Mouse (Mus musculus) ovary, postnatal 14 days (tissue): ENCODE measurements at regions not wholly inside any gene's neighbourhood (a gene's known extent, or its start where the extent isn't known, plus 50 kb on each side); places are given as distances from the start of the nearest gene placed in this dataset.
"Not testable (repeated sequence)": the region's sequence is repeated elsewhere in the genome, so short reads cannot be mapped to it uniquely, and the experiment has no call there.

Experiments
- DNase-seq: peaks from one replicate; pipeline ENCODE4 v3.0.0; 2022; ENCODE audit warnings: low spot score

DNA sequence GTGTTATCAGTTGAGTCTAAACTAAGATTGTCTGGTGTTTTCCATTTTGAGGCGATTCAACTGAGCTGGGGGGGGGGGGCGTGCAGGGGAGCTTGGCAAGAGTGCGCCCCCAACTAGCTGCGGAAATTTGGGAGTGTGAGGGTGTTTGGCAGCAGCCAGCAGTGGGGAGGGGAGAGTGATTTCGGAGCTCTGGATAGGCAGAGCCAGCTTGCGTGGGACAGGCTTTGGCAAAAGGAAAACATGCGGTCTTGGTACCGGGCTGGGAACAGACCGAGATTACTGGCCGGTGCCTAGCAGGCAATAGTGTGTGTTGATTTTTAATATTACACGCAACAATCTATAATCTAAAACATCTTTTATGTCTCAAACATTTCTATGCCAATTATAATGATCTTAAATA is 199.4 kb upstream of the Cdk6 start:
- not testable (repeated sequence) for DNase-seq

DNA sequence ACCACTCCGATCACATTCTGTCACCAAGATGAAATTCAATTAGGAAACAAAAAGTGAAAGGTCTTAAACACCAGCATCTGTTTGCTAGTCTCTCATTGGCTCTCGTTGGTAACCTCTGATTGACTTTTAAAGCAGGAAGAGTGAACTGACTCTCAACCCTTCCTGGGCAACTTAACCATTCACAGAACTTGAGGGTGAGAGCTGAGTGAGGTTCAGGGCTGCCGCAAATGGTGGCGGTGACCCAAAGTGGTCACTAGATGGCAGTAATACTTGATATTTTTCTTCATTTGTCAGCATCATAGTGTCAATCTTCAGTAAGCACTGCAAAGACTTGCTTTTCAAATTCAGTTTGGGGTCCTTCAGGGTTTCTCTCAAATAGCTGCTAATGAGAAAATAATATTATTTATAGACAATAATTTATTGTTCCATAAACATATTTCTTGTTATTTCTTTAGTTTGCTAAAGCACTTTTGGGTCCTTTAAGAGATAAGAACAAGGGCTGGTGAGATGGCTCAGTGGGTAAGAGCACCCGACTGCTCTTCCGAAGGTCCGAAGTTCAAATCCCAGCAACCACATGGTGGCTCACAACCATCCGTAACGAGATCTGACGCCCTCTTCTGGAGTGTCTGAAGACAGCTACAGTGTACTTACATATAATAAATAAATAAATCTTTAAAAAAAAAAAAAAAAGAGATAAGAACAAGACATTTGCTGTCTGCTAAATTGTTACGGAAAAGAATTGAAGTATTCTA is 194.6 kb upstream of the Cdk6 start:
- peak; percentile 8 for DNase-seq

DNA sequence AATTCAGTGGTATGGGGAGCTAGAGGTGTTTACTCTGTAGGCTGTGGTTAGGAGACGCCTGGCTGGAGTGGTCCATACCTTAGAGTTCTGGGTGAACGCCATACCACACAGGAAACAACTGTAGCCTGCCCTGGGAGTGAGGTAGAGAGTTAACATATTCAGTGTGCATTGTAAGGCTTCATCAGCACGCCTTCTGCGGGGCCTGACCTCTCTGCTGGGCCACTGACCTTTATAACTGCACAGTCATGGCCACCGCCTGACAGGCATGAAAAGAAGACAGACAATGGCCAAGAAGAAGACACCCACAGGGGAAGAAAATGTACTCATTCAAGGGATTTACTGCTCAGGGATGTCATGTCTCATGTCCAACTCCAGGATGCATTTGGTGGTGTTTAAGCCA is 191.4 kb upstream of the Cdk6 start:
- DNase-seq = not testable (repeated sequence)

DNA sequence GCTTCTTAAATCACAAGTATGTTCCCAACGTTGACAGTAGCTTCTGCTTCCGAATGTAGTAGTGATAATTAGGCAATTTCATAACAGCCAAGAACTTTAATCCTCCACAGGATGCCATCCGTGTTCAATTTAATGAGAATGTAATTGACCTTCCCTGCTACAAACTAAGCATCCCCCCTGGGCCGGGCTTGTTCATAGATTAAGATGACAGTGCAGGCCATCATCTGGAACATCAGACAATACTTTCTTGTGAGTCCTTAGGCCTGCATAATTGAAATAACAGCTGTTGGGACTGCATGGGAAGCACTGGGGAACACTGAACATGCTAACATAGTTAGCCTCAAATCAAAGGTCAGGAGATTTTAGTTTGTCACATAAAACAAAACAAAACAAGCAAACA is 190.5 kb upstream of the Cdk6 start:
- DNase-seq = not testable (repeated sequence)

DNA sequence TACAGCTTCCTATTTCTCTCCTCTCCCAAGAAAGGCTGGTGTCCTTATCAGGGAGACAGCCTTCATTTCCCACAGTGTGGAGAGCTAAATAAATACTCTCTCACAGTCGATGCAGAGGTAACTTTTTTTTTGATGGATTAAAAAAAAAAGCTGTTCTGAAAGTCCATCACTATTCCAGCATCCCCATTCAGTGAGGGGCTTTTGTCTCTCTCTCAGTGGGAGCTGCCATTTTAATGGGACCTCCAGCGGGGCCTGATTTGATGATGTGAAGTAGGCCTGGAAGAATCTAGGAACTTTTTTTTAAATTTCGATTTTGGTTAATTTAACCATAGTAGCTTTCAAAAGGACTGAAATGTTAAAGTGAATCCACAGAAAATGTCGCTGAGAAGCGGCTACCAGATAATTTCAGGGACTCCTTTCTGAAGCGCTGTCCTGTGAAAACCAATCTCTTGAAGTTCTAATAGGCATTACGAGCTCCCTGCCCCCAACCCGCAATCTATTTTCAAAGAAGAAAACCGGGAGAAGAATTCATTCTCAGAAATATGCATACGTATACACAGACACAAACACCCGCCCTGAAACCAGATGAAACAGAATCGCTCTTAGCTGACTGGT is 189.6 kb upstream of the Cdk6 start:
- not testable (repeated sequence) for DNase-seq

DNA sequence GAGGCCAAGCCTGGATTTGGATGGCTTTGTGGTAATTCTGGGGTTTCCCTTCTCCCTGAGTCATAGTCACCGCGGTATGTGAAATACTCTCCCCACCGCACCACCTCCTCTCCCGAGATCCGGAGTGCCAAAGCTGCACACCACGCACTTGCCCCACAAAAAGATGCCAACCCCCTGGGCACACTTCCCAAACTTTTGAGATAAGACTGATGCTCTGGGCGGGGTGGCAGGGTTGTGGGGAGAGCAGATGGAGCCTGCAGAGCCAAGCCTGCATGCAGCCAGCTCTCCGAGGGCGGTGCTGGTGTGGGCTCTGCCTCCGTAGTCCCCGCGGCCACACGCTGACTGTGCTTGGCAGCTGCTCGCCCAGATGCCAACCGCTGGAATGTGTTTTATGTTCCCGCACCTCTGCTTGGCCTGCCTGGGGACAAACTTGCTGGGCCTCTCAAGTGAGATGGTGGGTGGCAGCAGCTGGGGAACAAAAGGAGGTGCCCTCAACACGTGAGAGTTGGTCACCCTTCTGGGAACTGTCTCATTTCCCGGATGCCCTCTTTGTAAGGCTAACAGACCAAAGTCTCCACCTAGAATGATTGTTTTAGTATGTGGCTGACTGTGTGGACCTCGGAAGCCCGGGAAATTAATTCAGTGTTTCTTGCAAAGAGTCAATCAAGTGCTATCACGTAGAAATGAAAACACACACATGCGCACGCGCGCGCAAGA is 189.0 kb upstream of the Cdk6 start:
- DNase-seq = peak; percentile 13

DNA sequence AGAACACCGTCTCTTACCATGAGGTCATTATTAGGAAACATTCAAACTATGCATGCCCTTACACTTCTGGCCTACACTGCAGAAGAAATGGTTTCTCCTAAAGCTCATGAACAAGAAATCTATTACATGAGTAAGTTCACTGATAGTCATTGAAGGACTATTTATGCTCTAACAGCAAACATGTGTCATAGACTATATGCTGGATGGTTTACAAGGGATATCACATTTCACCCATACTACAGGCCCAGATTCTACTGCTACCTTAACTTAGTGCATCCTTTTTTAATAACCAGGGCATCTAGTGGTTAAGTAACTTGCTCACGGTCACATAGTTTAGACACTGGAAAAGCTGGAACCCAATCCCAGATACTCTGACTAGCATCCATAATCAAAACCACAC is 175.8 kb upstream of the Cdk6 start:
- DNase-seq = not testable (repeated sequence)

DNA sequence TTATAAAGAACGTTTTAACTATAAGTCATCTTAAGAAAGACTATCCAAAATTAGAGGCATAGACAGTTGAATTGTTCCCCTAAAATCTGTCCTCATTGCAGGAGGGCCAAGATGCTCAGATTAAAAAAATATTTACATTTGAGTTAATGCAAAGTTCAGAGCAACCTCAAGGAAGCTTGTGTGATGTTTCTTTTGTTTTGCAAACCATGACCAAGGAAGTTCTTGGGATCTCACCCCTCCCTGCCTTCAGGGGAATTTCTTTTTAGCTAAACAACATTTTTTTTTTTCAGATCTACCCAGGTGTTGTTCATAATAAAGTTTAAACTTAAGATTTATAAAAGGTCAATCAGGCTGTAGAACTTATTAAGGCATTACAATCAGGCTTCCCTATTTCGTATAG is 174.8 kb upstream of the Cdk6 start:
- DNase-seq = not testable (repeated sequence)

DNA sequence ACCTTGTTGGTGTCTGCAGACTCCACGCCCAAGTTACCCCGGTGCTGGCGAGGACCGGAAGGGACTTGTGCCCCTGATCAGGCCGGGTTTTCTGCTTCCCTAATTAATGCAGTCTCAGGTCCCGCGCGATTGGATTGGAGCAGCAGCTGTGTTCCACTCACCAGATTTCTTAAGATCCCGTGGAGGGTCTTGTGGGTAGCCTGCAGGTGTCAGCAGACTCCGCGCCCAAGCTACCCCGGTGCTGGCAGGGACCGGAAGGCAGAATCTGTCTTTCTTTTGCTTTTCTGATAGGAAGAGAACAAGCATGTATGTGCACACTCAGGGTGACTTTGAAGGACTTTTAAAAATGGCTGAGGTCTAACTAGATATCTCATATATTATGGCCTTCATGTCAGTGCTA is 147.7 kb upstream of the Cdk6 start:
- not testable (repeated sequence) for DNase-seq

DNA sequence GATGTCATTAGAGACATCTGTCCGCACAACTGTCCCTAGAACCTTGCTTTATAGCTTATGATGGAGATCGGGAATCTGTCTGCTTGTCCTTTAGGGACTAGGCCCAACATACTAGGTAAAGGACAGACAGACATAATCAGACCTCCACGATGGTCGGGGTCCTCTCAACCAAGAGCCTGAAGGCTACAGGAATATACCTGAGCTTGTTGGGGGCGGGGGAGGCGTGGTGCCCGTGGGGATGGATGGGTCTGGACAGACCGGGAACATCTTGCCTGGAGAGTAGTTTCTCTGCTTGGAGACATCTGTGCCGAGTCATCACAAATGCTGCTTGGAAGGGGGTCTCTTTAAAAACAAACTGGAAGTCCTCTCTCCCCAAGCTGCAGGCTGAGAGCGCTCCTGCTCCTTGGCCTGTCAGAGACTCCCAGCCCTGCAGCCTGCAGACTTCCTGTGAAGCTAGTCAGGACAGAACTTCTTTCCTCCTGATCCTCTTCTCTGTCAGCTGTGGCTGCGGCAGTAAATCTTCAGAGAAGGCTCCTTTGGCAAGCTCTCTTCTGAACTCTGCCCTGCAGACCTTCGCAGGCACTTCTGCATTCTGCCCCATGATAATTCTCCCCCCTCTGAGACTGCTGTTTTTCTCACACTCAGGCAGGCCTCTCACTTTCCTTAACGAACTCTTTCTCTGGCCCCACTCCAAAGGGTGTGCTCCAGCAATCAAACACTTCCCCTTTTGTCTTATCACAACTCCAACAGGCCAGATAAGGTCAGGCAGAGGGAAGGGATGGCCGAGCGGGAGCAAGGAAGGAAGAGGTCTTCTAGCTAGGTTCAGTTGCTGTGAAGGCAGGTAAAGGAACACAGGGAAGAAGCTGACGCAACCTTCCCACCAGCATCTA is 143.1 kb upstream of the Cdk6 start:
- peak; percentile 24 for DNase-seq

DNA sequence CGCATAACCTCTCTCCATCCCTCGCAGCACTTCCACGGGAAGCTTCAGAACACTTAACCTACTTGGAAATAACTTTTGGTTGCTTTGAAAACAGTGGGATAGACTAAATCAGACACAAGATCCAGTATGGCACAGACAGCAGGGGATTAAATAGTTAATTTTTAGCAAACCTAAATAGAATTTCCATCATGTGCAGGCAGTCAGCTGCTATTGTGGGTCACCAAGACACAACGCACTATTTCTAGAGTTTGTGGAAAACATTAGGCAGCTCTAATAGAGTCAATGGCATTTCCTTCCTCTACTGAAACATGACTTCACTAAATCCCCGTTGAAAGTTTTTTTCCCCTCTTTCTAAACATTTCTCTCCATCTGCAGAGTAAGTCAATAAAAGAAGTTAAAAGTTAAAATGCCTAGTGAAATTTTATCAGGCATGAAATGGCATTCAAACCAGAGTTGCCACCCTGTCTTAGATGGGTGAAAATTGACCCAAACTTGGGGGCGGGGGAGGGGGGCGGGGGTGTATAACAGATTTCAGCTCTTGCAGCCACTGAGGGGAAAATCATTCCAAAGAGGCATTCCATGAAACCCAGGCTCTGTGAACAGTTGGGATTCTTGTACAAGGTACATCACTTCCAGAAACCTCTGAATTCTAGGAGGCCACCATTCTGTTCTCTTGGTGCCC is 142.3 kb upstream of the Cdk6 start:
- not testable (repeated sequence) for DNase-seq

DNA sequence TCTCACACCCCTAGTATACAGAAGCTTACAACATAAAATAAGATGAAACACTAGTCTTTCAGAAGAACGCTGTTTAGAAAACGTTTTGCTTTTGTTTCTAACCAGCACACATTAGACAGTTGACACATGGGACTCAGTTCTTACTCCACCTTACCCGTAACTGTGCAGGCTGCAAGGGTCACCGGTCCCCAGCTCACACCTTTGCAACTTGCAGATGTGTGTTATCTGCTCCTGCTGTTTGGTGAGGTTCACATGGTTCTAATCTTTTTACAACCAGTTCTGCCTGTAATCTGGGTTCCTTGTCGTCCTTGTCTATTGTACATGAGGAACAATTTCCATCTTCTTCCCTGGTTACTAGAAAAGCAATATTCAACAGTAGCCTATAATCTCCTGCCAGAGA is 135.1 kb upstream of the Cdk6 start:
- DNase-seq = not testable (repeated sequence)

DNA sequence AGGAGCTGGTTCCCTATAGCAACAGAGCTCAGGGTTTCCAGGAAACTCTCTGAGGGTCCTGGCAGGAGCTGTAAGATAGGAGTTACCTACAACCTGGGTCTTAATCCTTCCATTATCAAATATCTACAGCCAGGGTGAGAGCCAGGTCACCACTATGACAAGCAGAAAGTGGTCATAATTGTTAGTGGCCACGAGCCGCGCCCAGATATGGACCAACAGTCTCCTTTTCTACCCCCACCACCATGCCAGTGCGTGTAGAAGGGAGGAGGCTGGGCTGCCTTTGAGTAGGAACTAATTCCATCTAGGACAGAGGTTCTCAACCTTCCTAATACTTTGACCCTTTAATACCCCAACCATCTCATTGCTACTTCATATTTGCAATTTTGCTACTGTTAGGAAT is 133.0 kb upstream of the Cdk6 start:
- DNase-seq = not testable (repeated sequence)

DNA sequence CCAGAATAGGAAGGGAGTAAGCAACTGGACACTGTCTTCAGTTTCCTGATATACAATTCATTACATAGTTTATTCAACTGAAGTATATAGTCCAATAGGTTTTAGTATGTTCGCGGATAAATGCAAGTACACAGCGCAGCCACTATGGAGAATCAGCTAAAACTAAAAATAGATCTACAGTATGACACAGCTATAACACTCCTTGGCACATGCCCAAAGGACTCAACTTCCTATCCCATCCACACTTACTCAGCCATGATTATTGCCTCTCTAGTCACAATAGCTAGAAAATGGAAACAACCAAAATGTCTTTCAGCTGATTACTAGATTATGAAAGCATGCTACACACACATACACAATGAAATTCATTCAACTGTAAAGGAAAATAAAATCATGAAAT is 130.0 kb upstream of the Cdk6 start:
- no peak for DNase-seq

DNA sequence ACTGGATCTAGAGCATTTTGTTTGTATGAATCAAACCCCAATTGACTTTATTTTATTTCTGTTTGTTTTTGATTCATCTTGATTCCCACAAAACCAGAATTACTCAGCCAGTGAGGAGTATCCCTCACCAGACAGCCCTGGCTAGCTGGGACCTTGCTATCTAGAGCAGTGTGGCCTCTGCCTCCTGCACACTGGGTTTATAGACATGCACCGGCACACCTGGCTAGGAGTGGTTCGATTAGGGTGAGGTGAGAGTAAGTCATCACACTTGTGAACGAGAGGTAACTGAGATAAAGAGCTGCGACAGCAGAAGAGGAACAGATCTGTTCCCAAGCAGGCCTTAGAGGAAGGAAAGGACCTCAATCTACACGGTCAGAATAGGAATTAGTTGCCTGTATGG is 125.2 kb upstream of the Cdk6 start:
- DNase-seq = no peak

DNA sequence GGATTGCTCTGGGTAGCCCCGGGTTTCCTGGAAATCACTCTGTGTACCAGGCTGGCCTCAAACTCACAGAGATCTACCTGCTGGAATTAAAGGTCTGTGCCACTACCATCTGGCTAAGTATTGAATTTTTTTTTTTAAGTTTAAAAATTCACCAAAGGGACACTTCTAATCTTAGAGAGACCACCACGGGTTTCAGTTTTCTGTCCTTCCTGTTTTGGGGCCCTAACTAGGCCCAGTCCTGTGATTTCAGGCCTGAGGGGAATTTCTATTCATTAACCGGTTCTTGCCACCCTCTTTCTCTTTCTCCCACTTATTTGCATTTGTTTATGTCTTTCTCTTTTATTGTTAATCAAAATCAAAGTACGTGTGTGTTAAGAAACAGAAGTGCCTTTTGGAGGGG is 122.1 kb upstream of the Cdk6 start:
- no peak for DNase-seq

DNA sequence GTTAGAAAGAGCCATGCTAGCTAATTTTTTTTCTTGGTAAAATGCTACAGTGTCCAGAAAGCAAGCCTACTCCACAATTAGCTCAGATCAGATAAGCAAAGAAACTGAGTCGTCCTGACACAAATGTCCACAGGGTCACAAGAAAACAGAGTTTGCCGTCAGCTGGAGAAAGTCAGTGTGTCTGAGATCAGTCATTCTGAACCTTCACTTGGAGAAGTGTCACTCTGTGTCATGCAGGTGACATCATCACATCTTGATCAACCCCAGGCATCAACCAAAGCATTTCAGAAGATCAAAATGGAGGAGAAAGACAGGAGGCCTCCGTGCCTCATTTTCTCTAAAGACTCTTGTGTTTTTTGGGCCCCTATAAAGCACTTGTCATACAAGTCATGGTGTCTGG is 121.5 kb upstream of the Cdk6 start:
- DNase-seq = no peak

DNA sequence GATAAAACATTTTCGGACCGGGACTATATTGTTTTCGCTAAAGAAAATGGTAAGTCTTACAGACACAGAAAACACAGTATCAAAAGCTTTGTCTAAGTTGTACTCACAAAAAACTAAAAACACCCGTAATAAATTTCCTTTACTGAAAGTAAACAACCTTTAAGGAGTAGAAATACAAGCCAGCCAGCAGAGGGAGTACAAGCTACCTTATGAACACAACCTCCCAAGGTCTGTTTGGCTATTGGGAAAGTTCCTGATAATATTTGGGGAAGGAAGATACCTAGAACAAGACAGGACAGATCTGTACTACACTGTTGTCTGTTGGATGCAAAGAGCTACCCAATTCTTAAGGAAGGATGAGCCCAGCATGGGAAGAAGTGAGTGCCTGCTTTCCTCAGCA is 117.5 kb upstream of the Cdk6 start:
- not testable (repeated sequence) for DNase-seq

DNA sequence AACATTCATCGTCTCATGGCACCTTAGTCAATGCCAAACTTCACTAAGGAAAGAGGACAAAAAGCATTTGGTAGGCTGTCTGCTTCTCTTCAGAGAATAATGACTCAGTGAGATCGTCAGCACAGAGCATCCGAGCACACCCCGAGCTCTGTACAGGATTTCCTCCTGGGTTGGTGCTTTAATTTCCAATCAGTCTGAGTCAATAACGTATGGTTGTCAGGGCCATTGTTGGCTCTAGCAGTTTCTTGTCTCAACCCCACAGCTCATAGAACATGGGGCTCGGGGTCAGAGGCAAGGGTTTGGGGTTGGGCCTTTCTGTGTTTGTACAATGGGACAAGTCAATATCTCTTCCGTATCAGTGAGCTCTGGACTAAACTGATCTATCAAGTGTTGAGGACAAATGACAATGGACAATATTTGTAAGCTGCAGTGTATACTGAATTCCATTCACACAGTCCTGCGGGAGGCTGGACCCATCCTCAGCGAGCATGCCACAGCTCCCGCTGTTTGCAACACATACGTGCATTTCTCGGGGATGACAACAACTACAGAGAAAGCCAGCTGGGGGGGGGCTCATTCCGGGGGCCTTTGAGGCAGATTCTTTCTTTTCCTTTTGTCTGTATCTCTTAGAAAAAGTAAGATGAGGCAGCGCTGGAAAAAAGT is 116.8 kb upstream of the Cdk6 start:
- not testable (repeated sequence) for DNase-seq

DNA sequence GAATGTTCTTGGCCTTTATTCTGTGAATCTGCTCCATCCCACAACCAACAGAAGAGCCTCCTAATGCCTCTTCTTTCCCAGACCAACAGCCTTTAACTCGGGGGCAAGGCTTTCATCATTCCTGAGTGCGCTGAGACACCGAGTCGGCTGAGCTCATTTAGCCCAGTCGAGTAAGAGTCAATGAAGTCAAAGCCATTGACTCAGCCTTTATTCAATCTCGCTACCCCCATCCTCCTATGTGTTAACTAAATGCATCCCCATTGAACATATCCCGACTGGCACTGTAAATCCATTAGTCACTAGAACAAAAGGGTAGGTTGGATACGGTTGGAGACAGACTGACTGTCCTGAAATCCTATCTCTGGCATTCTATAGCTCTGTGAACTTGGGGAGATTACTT is 115.9 kb upstream of the Cdk6 start:
- not testable (repeated sequence) for DNase-seq

DNA sequence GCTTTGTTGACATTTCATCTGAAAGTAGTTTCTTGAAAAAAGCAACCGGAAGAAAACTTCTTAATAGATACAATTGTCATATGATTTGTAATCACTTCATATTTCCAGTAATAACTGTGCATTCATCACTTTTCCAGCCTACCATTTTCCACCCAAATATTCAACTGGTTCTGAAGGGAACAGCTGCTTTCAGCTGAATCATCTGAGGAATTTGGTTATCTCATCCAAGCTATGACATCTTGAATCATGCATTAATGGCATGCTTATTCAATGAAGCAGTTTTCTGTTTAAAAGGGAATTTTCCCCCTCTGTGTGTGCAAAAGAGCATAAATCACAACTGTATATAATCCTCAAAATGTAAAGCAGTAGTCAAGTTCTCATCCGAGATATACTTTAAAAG is 97.2 kb upstream of the Cdk6 start:
- not testable (repeated sequence) for DNase-seq
